Mouse (Mus musculus): ENCODE measurements at regions not wholly inside any gene's neighbourhood (a gene's known extent, or its start where the extent isn't known, plus 50 kb on each side); places are given as distances from the start of the nearest gene placed in this dataset.
A peak's percentile ranks its signal among the peaks of the same experiment; 100 is the strongest.

- peak; percentile 93 for DNase-seq
These were observed 52.5 kb upstream of the Prr5 start for GRCm38 (mm10) chr15:84616880-84617279.

GRCm38 (mm10) chr15:84613536-84614527, 55.6 kb upstream of the Prr5 start:
- peak; percentile 94 for DNase-seq

GRCm38 (mm10) chr15:84612961-84613360, 55.3 kb upstream of the Rtl6 start:
- DNase-seq, result no peak

GRCm38 (mm10) chr15:84609825-84610442, 52.3 kb upstream of the Rtl6 start:
- peak; percentile 53 for DNase-seq

- no peak for DNase-seq
These were observed 51.4 kb upstream of the Rtl6 start for GRCm38 (mm10) chr15:84609063-84609462.
